Mouse (Mus musculus): ENCODE data around the gene Atad5. TPM values are rescaled to one million over a fixed set of nuclear protein-coding genes. Genes with fewer than 3 reads are reported as not detected.

Atad5 gene
- polyA plus RNA-seq (2021; fragmentation: Nextera tagmentation) = 0.60 and 0.63 TPM in 2 replicates
- long read RNA-seq, experiment 1, partial matches to known transcripts = 6 of 6 reads
- long read RNA-seq, experiment 1, other reads (novel, unspliced or antisense) = 0 of 6 reads
- long read RNA-seq, experiment 2, partial matches to known transcripts = 3 of 4 reads
- long read RNA-seq, experiment 2, other reads (novel, unspliced or antisense) = 1 of 4 reads

GRCm38 (mm10) chr11:80088917-80089816 lies at the start of gene Atad5:
Gene Atad5, plus strand, starts transcription at chr11:80089400.

GRCm38 (mm10) chr11:80080826-80081728 lies 8.1 kb upstream of the Atad5 start, which contains the start of gene Crlf3:
Gene Crlf3, minus strand, starts transcription at chr11:80080991.

GRCm38 (mm10) chr11:80141825-80142521 lies 52.8 kb downstream of the Atad5 start, which contains the start of gene Tefm:
Gene Tefm, minus strand, starts transcription at chr11:80142175.

GRCm38 (mm10) chr11:80153857-80154495 lies 64.8 kb downstream of the Atad5 start, which contains the start of gene Adap2:
Gene Adap2, plus strand, starts transcription at chr11:80154105.

GRCm38 (mm10) chr11:80183705-80184255 lies 94.6 kb downstream of the Atad5 start, which contains the start of gene Rnf135:
Gene Rnf135, plus strand, starts transcription at chr11:80183851.

Other genes starting within 250 kb of the Atad5 start
- gene Utp6, start 127.0 kb upstream of the Atad5 start, polyA plus RNA-seq (2021; fragmentation: Nextera tagmentation) = 4.1 and 4.4 TPM in 2 replicates
- gene Suz12, start 96.3 kb upstream of the Atad5 start, polyA plus RNA-seq (2021; fragmentation: Nextera tagmentation) = 3.5 and 3.8 TPM in 2 replicates
- 13.4 and 13.6 TPM in 2 replicates for gene Crlf3, start 8.4 kb upstream of the Atad5 start, polyA plus RNA-seq (2021; fragmentation: Nextera tagmentation)
- 12.4 and 13.7 TPM in 2 replicates for gene Tefm, start 52.8 kb downstream of the Atad5 start, polyA plus RNA-seq (2021; fragmentation: Nextera tagmentation)
- gene Adap2, start 64.7 kb downstream of the Atad5 start, polyA plus RNA-seq (2021; fragmentation: Nextera tagmentation) = 4.7 TPM in 2 replicates
- 5.4 and 5.8 TPM in 2 replicates for gene Rnf135, start 94.5 kb downstream of the Atad5 start, polyA plus RNA-seq (2021; fragmentation: Nextera tagmentation)
- gene Rhot1, start 119.6 kb downstream of the Atad5 start, polyA plus RNA-seq (2021; fragmentation: Nextera tagmentation) = 53.5 and 55.6 TPM in 2 replicates
- 1.1 and 1.7 TPM in 2 replicates for gene Rhbdl3, start 211.5 kb downstream of the Atad5 start, polyA plus RNA-seq (2021; fragmentation: Nextera tagmentation)